Mouse (Mus musculus): ENCODE data around the gene Hrh2.

- TF ChIP-seq CTCF (IDR thresholded peaks at IDR 0.05; ENCODE audit: low read depth) = no peak
- TF ChIP-seq EP300 (optimal IDR thresholded peaks at IDR 0.05) = no peak
Measured at GRCm38 (mm10) chr13:54173941-54174340, 18.0 kb upstream of the Hrh2 start.

All from stomach, postnatal 0 days (tissue).